Mouse (Mus musculus) left cerebral cortex, postnatal 4 days (tissue): Measurements from ENCODE around the gene Ssxb1. TPM values are rescaled to one million over a fixed set of nuclear protein-coding genes. Genes with fewer than 3 reads are reported as not detected.
"Not testable (repeated sequence)": the region's sequence is repeated elsewhere in the genome, so short reads cannot be mapped to it uniquely, and the experiment has no call there.

Experiments used
- DNase-seq: peaks from one replicate; pipeline ENCODE4 v3.0.0-alpha.2; 2022
- intact Hi-C: fragments of 180-260 bp; cut with DNase I; formaldehyde crosslinking; loops from one replicate; pipeline ENCODE4 v1.15.1; 2025
- total RNA-seq, 2 experiments: library from RNA; stranded (reverse); gene quantifications; 2 replicates each; pipeline ENCODE4 v1.2.3; 2021

The Ssxb1 gene
- total RNA-seq: not detected

DNA sequence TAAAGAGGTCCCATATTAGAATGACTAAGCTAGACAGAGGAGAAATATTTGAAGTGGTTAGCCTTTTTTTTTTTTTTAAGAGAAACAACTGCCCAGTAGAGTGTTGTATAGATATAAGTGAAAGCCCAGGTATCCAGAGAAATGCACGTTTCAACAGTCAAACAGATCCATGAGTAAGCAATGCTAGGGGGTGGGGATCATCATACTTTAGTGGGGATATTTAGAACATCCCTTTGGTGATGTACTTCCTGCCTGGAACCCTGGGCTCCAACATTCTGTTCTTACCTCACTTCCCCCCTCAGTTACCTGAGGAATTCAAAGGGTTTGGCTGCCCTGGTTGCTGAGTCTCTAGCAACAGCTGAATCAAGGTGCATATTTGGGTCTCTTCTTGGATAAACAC is at the start of gene Ssxb1:
Gene Ssxb1, plus strand, starts transcription at position 301 of the 400 bp plus-strand sequence.
- intact Hi-C loops, DNase-seq: not testable (repeated sequence)

DNA sequence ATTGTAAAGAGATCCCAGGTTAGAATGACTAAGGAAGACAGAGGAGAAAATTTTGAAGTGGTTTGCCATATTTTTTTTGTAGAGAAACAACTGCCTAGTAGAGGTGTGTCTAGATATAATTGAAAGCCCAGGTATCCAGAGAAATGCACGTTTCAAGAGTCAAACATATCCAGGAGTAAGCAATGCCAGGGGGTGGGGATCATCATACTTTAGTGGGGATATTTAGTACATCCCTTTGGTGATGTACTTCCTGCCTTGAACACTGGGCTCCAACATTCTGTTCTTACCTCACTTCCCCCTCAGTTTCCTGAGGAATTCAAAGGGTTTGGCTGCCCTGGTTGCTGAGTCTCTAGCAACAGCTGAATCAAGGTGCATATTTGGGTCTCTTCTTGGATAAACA is 46.4 kb upstream of the Ssxb1 start, which contains the start of gene Ssxb9:
Gene Ssxb9, plus strand, starts transcription at position 301 of the 400 bp plus-strand sequence.
- DNase-seq, intact Hi-C loops: not testable (repeated sequence)

DNA sequence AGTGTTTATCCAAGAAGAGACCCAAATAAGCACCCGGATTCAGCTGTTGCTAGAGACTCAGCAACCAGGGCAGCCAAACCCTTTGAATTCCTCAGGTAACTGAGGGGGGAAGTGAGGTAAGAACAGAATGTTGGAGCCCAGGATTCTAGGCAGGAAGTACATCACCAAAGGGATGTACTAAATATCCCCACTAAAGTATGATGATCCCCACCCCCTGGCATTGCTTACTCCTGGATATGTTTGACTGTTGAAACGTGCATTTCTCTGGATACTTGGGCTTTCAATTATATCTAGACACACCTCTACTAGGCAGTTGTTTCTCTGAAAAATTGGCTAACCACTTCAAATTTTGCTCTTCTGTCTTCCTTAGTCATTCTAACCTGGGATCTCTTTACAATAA is 48.5 kb downstream of the Ssxb1 start, which contains the start of gene Ssxb2:
Gene Ssxb2, minus strand, starts transcription at position 101 of the 400 bp plus-strand sequence.
- DNase-seq, intact Hi-C loops: not testable (repeated sequence)

Other genes with a start within 250 kb of the Ssxb1 start
- gene Tbc1d25, start 237.1 kb upstream of the Ssxb1 start, total RNA-seq: 10 to 100 TPM; 18.1 to 19.9 TPM
- 10 to 100 TPM; 19.9 to 25.5 TPM for gene Ebp, start 219.8 kb upstream of the Ssxb1 start, total RNA-seq
- gene Porcn, start 206.8 kb upstream of the Ssxb1 start, total RNA-seq: 10 to 100 TPM; 43.4 to 49.5 TPM
- 10 to 100 TPM; 25.9 to 28.9 TPM for gene Ftsj1, start 160.9 kb upstream of the Ssxb1 start, total RNA-seq
- 10 to 100 TPM; 31.4 to 34.9 TPM for gene Slc38a5, start 142.2 kb upstream of the Ssxb1 start, total RNA-seq
- gene Ssxb10, start 85.9 kb upstream of the Ssxb1 start, total RNA-seq: not detected
- gene Ssxb9, start 46.3 kb upstream of the Ssxb1 start, total RNA-seq: not detected
- gene Ssxb2, start 48.4 kb downstream of the Ssxb1 start, total RNA-seq: not detected
- gene Gm14459, start 111.6 kb downstream of the Ssxb1 start, total RNA-seq: not detected
- gene Ssxb6, start 134.9 kb downstream of the Ssxb1 start, total RNA-seq: not detected
- not detected for gene Ssxb3, start 178.5 kb downstream of the Ssxb1 start, total RNA-seq